Mouse (Mus musculus) intestine, embryonic 15.5 days (tissue): Measurements from ENCODE around the gene Inpp5f. TPM values are rescaled to one million over a fixed set of nuclear protein-coding genes. Genes with fewer than 3 reads are reported as not detected.
"Not testable (repeated sequence)": the region's sequence is repeated elsewhere in the genome, so short reads cannot be mapped to it uniquely, and the experiment has no call there.

ENCODE experiments used
- ATAC-seq: fragments of 200-750 bp; cut with Nextera tagmentation; 2 replicates; pipeline ENCODE4 v1.8.0; 2017; ENCODE audit warnings: moderate TSS enrichment, moderate library complexity
- H3K27ac ChIP-seq: fragments of 300-500 bp; sonication (generic); 2 replicates; pipeline ENCODE4 v1.5.1; 2015; ENCODE audit warnings: mild to moderate bottlenecking, inconsistent platforms
- H3K27me3 ChIP-seq: fragments of 300-500 bp; sonication (generic); replicated peaks from 2 replicates; pipeline ENCODE4 v1.6.1; 2015; ENCODE audit warnings: inconsistent platforms
- H3K36me3 ChIP-seq: fragments of 300-500 bp; sonication (generic); 2 replicates; pipeline ENCODE4 v1.6.1; 2015; ENCODE audit warnings: inconsistent platforms
- H3K4me1 ChIP-seq: fragments of 300-500 bp; sonication (generic); replicated peaks from 2 replicates; pipeline ENCODE4 v1.6.1; 2015; ENCODE audit warnings: inconsistent platforms
- H3K4me2 ChIP-seq: fragments of 300-500 bp; sonication (generic); replicated peaks from 2 replicates; pipeline ENCODE4 v1.6.1; 2015; ENCODE audit warnings: mild to moderate bottlenecking, inconsistent platforms
- H3K4me3 ChIP-seq: fragments of 300-500 bp; sonication (generic); replicated peaks from 2 replicates; pipeline ENCODE4 v1.5.1; 2015; ENCODE audit warnings: inconsistent platforms
- H3K9ac ChIP-seq: fragments of 300-500 bp; sonication (generic); 2 replicates; pipeline ENCODE4 v1.6.1; 2015; ENCODE audit warnings: inconsistent platforms
- H3K9me3 ChIP-seq: fragments of 300-500 bp; sonication (generic); 2 replicates; pipeline ENCODE4 v1.6.1; 2016; ENCODE audit warnings: inconsistent platforms
- WGBS: fragments of 180-500 bp; shearing (Covaris S2); methylation state at CpG from one replicate; pipeline ENCODE4 v1.1.7; 2015; 5-methylcytosine and 5-hydroxymethylcytosine counted together
- polyA plus RNA-seq: library from polyadenylated mRNA; unstranded; fragments of >200 nt; fragmentation: Nextera tagmentation; extraction: Ambion mirVana; gene quantifications from 2 replicates; pipeline ENCODE4 v1.2.1, GENCODE M21; 2015

Inpp5f gene
- 17.3 and 17.9 TPM in 2 replicates for polyA plus RNA-seq

DNA sequence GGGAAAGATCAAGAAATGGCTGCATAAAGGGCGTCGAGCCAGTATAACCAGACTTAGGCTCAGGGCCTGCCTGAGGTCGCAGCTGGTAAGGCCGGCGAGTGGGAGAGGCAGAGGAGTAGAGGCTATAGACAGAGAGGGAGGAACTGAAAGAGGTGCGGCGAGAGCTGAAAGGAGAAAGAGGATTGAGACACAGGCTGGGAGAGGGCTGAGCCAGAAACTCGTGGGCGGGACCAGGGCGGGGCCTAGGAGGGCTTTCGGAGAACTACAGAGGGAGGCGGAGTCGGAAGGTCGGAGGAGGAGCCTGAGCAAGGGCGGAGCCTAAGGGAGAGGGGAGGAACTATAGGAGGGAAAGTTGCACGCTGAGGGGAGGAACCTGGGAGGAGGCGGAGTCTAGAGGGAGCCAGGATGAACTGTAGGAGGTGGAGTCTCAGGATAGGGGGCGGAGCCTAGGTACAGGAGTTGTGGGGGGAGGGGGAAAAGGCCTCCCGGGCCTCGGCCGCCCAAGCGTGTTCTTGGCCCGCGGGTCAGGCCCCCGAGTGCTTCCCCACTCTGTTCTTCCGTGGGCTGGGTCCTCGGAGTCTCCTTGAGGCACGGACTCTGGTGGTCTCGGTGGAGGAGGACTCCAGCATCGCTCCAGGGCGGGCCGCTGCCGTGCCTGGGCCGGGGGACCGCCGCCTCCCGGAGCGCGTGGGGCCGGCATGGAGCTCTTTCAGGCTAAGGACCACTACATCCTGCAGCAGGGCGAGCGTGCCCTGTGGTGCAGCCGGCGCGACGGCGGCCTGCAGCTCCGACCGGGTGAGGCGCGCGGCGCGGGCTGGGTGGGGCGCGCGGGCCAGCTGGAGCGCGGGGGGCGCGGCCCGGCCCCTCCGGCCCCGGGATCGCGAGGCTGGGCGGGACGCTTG lies at the start of gene Inpp5f:
Gene Inpp5f (plus strand): TSS at position 432 of the 902 bp plus-strand sequence.
- 1% methylated on average over 68 of the region's 68 CpGs for WGBS
- no peaks in the 10 kb centered on the region for H3K27me3 ChIP-seq
- H3K4me3 ChIP-seq, result peak within 1 kb of the TSS; percentile 87

DNA sequence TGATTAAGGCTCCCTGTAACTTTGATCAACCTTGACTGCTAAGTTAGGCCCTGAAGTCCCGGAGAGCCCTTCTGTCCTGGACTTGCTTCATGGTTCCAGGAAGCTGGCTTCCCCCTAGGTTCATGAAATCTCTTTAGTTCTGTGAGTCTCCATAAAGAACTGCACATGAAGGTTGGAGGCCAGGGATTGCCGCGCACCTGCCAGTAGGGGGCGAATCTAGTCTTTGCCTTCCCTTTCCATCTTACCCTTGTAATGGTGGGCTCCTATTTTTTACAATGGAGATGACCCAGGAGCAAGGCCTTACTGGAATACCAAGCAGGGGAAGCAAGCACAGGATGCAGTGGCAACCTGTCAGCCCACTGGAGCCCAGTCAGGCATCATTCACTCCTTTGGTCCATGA lies 47.8 kb upstream of the Inpp5f start:
- no peaks in the 10 kb centered on the region for H3K36me3 ChIP-seq
- H3K4me1 ChIP-seq, result 0 out of 2 replicates have a peak, but pooled peaks cover 3% of the 10 kb centered on the region
- H3K27me3 ChIP-seq, result no peaks in the 10 kb centered on the region
- H3K9ac ChIP-seq, result no peak overlapping the region
- 51% methylated on average over 4 of the region's 4 CpGs for whole genome bisulfite sequencing
- no peak overlapping the region for H3K4me3 ChIP-seq
- no peak overlapping the region for H3K27ac ChIP-seq
- H3K4me2 ChIP-seq, result no peak overlapping the region
- no peaks in the 10 kb centered on the region for H3K9me3 ChIP-seq
- ATAC-seq, result no peak

More for the DNA sequence above, at the start of gene Inpp5f:
- Histone ChIP-seq H3K9me3 (no peaks in the 10 kb centered on the region), H3K4me2 (peak within 1 kb of the TSS; percentile 93), H3K27ac (peak within 1 kb of the TSS; percentile 83), H3K36me3 (no peaks in the 10 kb centered on the region), H3K9ac (peak within 1 kb of the TSS; percentile 86), H3K4me1 (peaks cover 12% of the 10 kb centered on the region)
- ATAC-seq, result peak; percentile 99

DNA sequence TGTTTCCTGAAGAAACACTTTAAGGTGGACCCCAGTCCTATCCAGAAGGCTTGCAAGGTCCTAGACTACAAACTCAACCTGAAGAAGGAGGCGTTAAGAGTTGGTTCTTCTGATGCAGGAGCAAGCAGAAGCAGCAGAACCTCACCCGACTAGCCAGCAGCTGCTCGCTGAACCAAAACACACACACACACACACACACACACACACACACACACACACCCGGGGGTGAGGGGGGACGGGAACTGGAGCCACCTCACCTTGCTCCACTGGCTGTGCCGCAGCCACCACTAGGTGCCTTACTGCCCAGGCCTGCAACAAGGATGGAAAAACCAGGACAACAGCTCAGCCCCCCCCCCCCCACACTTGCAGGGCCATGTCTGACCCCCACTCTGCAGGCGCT lies 44.8 kb upstream of the Inpp5f start:
- no peak for ATAC-seq
- no peak overlapping the region for H3K9ac ChIP-seq
- H3K9me3 ChIP-seq, result no peaks in the 10 kb centered on the region
- H3K4me3 ChIP-seq, result no peak overlapping the region
- H3K36me3 ChIP-seq, result no peaks in the 10 kb centered on the region
- no peaks in the 10 kb centered on the region for H3K27me3 ChIP-seq
- WGBS, result 75% methylated on average over 7 of the region's 7 CpGs
- H3K4me1 ChIP-seq, result 0 out of 2 replicates have a peak, but pooled peaks cover 3% of the 10 kb centered on the region
- H3K27ac ChIP-seq, result no peak overlapping the region
- H3K4me2 ChIP-seq, result no peak overlapping the region

DNA sequence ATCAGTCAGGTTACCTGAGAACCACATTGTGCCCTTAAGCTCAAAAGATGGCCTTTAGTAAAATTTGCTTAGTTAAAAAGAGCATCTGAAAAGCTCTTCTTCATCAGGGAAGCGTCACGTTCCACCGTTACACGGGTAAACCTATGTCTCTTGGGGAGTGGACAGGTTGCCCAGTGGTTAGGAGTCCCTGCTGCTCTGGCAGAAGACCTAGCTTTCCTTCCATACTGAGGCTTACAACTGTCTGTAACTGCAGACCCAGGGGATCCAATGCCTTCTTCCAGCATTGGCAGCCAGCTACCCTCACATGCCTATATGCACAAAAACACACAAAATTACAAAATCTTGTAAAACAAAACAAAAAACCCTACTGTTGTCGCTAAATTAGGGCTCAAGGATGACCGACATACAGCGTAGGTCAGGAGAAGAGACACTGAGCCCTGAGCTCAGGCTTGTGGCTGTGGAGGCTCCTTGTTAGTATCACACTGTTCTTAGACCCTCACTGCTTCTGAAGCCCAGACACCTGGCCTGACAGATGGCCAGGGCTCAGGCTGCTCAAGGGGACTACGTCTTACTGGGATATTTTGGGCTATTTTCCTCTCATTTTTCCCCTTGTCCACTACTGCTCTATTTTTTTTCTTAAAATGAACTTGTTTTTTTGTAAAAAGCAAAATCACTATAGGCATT lies 43.4 kb upstream of the Inpp5f start:
- H3K36me3 ChIP-seq, result no peaks in the 10 kb centered on the region
- no peaks in the 10 kb centered on the region for H3K27me3 ChIP-seq
- H3K4me1 ChIP-seq, result 0 out of 2 replicates have a peak, but pooled peaks cover 3% of the 10 kb centered on the region
- 85% methylated on average over 8 of the region's 8 CpGs for WGBS
- no peak overlapping the region for H3K9ac ChIP-seq
- H3K27ac ChIP-seq, result no peak overlapping the region
- H3K4me3 ChIP-seq, result no peak overlapping the region
- H3K4me2 ChIP-seq, result no peak overlapping the region
- H3K9me3 ChIP-seq, result no peaks in the 10 kb centered on the region
- no peak for ATAC-seq

DNA sequence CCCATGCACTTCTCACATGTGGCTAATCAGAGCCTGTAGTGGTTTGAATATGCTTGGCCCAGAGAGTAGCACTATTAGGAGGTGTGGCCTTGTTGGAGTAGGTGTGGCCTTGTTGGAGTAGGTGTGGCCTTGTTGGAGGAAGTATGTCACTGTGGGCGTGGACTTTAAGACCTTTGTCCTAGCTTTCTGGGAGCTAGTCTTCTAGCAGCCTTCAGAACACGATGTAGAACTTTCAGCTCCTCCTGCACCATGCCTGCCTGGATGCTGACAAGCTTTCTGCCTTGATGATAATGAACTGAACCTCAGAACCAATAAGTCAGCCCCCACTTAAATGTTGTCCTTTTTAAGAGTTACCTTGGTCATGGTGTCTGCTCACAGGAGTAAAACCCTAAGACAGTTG lies 41.7 kb upstream of the Inpp5f start:
- not testable (repeated sequence) for H3K4me2 ChIP-seq, H3K27ac ChIP-seq, ATAC-seq, H3K27me3 ChIP-seq, H3K36me3 ChIP-seq, H3K4me1 ChIP-seq, H3K4me3 ChIP-seq, H3K9me3 ChIP-seq, H3K9ac ChIP-seq
- WGBS, result 85% methylated on average over 2 of the region's 2 CpGs

DNA sequence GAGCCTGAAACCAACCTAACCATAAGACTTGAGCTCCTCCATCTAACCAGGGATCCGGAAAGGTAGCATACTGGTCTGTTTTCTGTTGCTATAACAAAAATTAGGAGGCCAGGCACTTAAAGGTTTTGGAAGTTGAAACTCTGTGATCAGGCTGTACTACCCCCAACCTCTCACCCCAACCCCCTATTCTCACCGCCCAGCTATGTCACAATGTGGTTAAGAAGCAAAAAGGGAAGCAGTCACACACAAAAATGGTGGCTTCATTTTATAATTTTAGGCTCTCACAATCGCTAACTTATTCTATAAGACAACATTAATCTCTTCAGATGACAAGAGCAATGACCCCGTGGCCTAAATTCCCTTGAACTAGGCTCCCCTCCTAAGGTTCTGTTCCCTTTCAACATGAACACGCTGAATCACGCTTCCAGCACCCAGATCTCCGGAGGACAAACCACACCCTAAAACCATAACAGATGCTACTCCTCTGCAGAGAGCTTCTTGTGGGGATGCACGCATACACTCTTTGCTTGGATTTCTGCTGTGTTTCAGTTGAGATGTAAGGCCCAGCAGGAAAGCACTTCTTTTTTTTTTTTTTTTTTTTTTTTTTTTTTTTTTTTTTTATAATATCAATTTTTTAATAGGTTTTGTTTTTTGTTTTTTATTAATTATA lies 41.0 kb upstream of the Inpp5f start:
- Histone ChIP-seq H3K27ac (no peak overlapping the region), H3K4me1 (0 out of 2 replicates have a peak, but pooled peaks cover under 1% of the 10 kb centered on the region), H3K36me3 (no peaks in the 10 kb centered on the region), H3K4me2 (no peak overlapping the region), H3K9me3 (no peaks in the 10 kb centered on the region), H3K27me3 (no peaks in the 10 kb centered on the region), H3K4me3 (no peak overlapping the region), H3K9ac (no peak overlapping the region)
- ATAC-seq, result no peak
- 79% methylated on average over 8 of the region's 8 CpGs for WGBS

DNA sequence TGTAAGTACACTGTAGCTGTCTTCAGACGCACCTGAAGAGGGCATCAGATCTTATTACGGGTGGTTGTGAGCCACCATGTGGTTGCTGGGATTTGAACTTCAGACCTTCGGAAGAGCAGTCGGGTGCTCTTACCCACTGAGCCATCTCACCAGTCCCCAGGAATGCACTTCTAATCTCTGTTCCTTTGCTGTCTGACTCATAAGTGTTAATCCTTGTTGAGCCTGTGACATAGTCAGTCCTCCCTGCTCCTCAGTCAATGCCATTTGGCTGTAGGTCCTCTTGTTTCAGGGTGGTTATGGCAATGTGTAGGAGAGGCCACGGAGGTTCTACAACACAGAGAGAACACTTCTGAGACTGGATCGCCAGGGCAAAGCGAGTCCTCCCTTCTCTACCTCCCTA lies 40.5 kb upstream of the Inpp5f start:
- not testable (repeated sequence) for H3K4me3 ChIP-seq, H3K27ac ChIP-seq, H3K4me1 ChIP-seq, H3K36me3 ChIP-seq, H3K4me2 ChIP-seq, H3K27me3 ChIP-seq, H3K9ac ChIP-seq, H3K9me3 ChIP-seq, ATAC-seq
- 85% methylated on average over 7 of the region's 7 CpGs for WGBS

DNA sequence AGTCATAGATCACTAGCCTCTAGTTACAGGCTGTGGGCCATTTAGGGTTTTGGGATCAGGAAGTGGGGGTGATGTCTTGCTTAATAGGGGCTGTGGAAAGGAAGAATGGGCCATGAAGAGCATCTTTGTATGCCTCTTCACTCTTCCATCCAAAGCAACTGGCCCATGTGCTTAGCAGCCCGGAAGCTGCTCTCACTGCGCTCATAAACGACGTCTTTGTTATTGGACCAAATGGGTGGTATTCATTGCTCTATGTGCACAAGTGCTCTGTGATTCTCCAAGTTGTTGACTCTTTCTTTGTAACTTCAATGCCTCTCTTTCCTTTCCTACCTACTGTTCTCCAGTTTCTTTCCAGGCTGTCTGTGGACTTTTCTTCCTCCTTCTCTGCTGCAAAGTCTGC lies 39.1 kb upstream of the Inpp5f start:
- Histone ChIP-seq H3K9me3 (no peaks in the 10 kb centered on the region), H3K27me3 (no peaks in the 10 kb centered on the region), H3K4me2 (no peak overlapping the region), H3K9ac (no peak overlapping the region), H3K4me1 (no peaks in the 10 kb centered on the region), H3K4me3 (no peak overlapping the region), H3K36me3 (no peaks in the 10 kb centered on the region), H3K27ac (no peak overlapping the region)
- no peak for ATAC-seq
- 64% methylated on average over 4 of the region's 4 CpGs for WGBS

DNA sequence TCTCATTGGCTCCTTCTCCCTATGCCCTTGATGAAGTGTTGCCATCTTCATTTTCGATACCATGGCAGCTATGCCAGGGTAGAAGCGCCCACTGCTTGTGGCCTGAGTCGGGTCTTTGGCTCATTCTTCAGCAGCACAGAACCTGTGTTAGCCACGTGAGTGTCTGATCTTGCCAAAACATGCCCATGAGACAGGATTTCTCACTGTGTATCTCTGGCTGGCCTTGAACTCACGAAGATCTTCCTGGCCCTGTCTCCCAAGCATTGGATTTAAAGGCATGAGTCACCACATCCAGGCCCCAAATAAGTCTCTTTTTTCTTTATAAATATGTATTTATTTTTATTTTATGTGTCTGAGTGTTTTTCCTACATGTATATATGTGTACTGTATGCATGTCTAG lies 35.9 kb upstream of the Inpp5f start:
- H3K9me3 ChIP-seq, result no peaks in the 10 kb centered on the region
- H3K9ac ChIP-seq, result no peak overlapping the region

DNA sequence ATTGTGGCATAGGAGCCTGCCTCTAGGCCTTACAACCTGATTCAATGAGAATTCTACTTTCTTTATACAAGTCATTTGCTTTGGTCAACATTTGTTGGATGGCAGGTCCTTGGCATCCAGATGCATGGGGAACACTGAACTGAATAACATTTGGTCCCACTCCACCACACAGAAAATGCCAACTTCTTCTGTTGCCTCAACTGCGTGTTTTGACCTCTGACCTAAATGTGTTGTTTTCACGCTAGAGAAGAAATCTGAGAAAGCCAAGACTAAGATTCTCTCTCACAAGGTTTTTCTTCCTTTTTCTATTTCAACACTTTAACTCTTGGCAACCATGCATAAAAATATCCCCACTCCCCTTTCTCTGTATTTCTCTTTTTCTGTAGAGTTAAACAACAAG lies 35.3 kb upstream of the Inpp5f start:
- WGBS, result 82% methylated on average over 2 of the region's 2 CpGs
- H3K27ac ChIP-seq, result no peak overlapping the region
- H3K4me1 ChIP-seq, result no peaks in the 10 kb centered on the region
- no peak overlapping the region for H3K4me2 ChIP-seq
- no peaks in the 10 kb centered on the region for H3K36me3 ChIP-seq
- no peaks in the 10 kb centered on the region for H3K9me3 ChIP-seq
- no peak overlapping the region for H3K4me3 ChIP-seq
- ATAC-seq, result no peak
- H3K27me3 ChIP-seq, result no peaks in the 10 kb centered on the region
- H3K9ac ChIP-seq, result no peak overlapping the region

More for the DNA sequence above, 35.9 kb upstream of the Inpp5f start:
- ATAC-seq, result no peak
- no peaks in the 10 kb centered on the region for H3K36me3 ChIP-seq
- no peaks in the 10 kb centered on the region for H3K4me1 ChIP-seq
- H3K27me3 ChIP-seq, result no peaks in the 10 kb centered on the region
- H3K4me2 ChIP-seq, result no peak overlapping the region
- WGBS, result 90% methylated on average over 5 of the region's 5 CpGs
- H3K27ac ChIP-seq, result no peak overlapping the region
- no peak overlapping the region for H3K4me3 ChIP-seq

DNA sequence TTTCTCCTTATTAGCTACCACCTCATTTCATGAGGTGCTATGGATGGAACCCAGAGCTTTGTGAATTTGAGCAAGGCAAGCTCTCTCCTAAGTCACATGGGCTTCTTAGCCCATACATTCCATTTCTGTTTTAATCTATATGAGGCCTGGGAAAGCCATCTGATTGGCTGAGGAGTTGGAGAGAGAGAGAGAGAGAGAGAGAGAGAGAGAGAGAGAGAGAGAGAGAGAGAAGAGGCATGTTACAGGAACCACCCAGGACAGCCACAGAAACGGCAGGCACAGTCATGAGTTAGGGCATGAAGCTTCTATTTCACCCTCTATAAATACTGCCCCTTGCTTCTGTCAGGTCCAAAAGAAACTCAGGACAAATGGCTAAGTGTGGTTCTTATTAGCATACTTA lies 33.5 kb upstream of the Inpp5f start:
- H3K4me2 ChIP-seq, result no peak overlapping the region
- WGBS, result 48% methylated on average over 1 of the region's 1 CpGs
- H3K36me3 ChIP-seq, result no peaks in the 10 kb centered on the region
- H3K4me1 ChIP-seq, result no peaks in the 10 kb centered on the region
- H3K27ac ChIP-seq, result no peak overlapping the region
- no peaks in the 10 kb centered on the region for H3K9me3 ChIP-seq
- no peak overlapping the region for H3K4me3 ChIP-seq
- ATAC-seq, result no peak
- no peaks in the 10 kb centered on the region for H3K27me3 ChIP-seq
- H3K9ac ChIP-seq, result no peak overlapping the region

DNA sequence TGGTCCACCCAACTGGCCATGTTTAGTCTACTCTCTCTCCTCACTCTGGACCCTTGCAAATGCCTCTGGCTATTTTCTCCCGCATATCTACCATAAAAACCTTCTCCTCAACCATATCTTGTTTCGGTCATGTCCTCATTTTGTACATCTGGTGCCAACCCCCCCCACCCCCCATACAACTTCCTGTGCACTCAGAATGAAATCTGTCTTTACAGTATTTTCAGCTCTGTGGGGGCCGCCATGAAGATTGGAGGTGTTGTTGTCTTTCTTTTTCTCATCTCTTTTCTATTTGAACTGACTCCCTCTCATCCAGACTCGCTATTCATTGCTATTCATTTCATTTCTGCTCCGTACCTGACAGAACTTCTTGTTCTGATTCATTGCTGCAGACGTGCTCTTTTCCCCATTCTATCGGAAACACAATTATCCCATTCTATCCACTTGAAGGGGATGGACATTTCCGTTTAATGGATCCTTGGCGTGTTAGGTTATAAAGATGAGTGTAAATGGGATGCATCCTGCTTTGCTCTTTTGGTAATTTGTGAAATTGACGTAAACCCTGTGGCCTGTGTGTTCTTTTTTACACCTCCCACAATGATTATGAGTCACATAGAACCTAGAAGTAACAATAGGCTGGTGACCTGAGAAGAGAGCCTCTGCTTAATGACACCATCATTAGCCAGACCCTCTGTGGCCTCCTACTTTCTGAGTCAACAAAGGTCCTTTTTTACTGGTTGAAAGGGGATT lies 32.8 kb upstream of the Inpp5f start:
- H3K36me3 ChIP-seq, result no peaks in the 10 kb centered on the region
- no peak overlapping the region for H3K4me2 ChIP-seq
- no peak overlapping the region for H3K9ac ChIP-seq
- 78% methylated on average over 10 of the region's 10 CpGs for WGBS
- no peaks in the 10 kb centered on the region for H3K27me3 ChIP-seq
- no peak overlapping the region for H3K27ac ChIP-seq
- no peak overlapping the region for H3K4me3 ChIP-seq
- H3K4me1 ChIP-seq, result no peaks in the 10 kb centered on the region
- H3K9me3 ChIP-seq, result no peaks in the 10 kb centered on the region
- ATAC-seq, result no peak
